Mouse (Mus musculus): ENCODE measurements around the gene Ctnna2.

GRCm38 (mm10) chr6:77572614-77573013, 406.9 kb downstream of the Ctnna2 start:
- no peak for TF ChIP-seq POLR2A (IDR thresholded peaks at IDR 0.05; ENCODE audit: borderline replicate concordance, extremely low read depth, low read depth, low read length)
- TF ChIP-seq CTCF (IDR thresholded peaks at IDR 0.05; ENCODE audit: insufficient read depth, low read length) = 0 out of 2 replicates have a peak, but pooled peaks have one; percentile 21

Data from lung, adult 2 months (tissue).